Mouse (Mus musculus) midbrain, embryonic 13.5 days (tissue): ENCODE measurements around the gene Cnr1. TPM values are rescaled to one million over a fixed set of nuclear protein-coding genes. Genes with fewer than 3 reads are reported as not detected.

Experiments used
- ATAC-seq: fragments of 200-750 bp; cut with Nextera tagmentation; 2 replicates; pipeline ENCODE4 v1.8.0; 2017; ENCODE audit warnings: mild to moderate bottlenecking, moderate TSS enrichment, moderate library complexity
- H3K27ac ChIP-seq: fragments of 300-500 bp; sonication (generic); 2 replicates; pipeline ENCODE4 v1.5.1; 2015; ENCODE audit warnings: inconsistent platforms, mild to moderate bottlenecking, moderate library complexity
- H3K27me3 ChIP-seq: fragments of 300-500 bp; sonication (generic); 2 replicates; pipeline ENCODE4 v1.6.1; 2015; ENCODE audit warnings: mild to moderate bottlenecking, inconsistent platforms
- H3K36me3 ChIP-seq: fragments of 300-500 bp; sonication (generic); 2 replicates; pipeline ENCODE4 v1.6.1; 2015; ENCODE audit warnings: mild to moderate bottlenecking, inconsistent platforms
- H3K4me1 ChIP-seq: fragments of 300-500 bp; sonication (generic); replicated peaks from 2 replicates; pipeline ENCODE4 v1.6.1; 2015; ENCODE audit warnings: inconsistent platforms
- H3K4me2 ChIP-seq: fragments of 300-500 bp; sonication (generic); replicated peaks from 2 replicates; pipeline ENCODE4 v1.6.1; 2015; ENCODE audit warnings: moderate library complexity, mild to moderate bottlenecking, inconsistent platforms
- H3K4me3 ChIP-seq: fragments of 300-500 bp; sonication (generic); replicated peaks from 2 replicates; pipeline ENCODE4 v1.5.1; 2015; ENCODE audit warnings: mild to moderate bottlenecking, inconsistent platforms
- H3K9ac ChIP-seq: fragments of 300-500 bp; sonication (generic); replicated peaks from 2 replicates; pipeline ENCODE4 v1.6.1; 2015; ENCODE audit warnings: mild to moderate bottlenecking, inconsistent platforms
- H3K9me3 ChIP-seq: fragments of 300-500 bp; sonication (generic); 2 replicates; pipeline ENCODE4 v1.6.1; 2016; ENCODE audit warnings: mild to moderate bottlenecking, inconsistent platforms
- WGBS: fragments of 180-500 bp; shearing (Covaris S2); methylation state at CpG from one replicate; pipeline ENCODE4 v1.1.7; 2015; 5-methylcytosine and 5-hydroxymethylcytosine counted together
- polyA plus RNA-seq: library from polyadenylated mRNA; unstranded; fragments of >200 nt; fragmentation: Nextera tagmentation; extraction: Ambion mirVana; gene quantifications from 2 replicates; pipeline ENCODE4 v1.2.1, GENCODE M21; 2015

The Cnr1 gene
- polyA plus RNA-seq, 1 experiment from 2014 or later, result 47.1 TPM

DNA sequence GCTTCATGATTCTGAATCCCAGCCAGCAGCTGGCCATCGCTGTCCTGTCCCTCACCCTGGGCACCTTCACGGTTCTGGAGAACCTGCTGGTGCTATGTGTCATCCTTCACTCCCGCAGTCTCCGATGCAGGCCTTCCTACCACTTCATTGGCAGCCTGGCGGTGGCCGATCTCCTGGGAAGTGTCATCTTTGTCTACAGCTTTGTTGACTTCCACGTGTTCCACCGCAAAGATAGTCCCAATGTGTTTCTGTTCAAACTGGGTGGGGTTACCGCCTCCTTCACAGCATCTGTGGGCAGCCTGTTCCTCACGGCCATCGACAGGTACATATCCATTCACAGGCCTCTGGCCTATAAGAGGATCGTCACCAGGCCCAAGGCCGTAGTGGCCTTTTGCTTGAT, 19.5 kb downstream of the Cnr1 start:
- H3K4me2 ChIP-seq, result no peak overlapping the region
- H3K27me3 ChIP-seq, result no peaks in the 10 kb centered on the region
- H3K9me3 ChIP-seq, result no peaks in the 10 kb centered on the region
- WGBS, result 95% methylated on average over 13 of the region's 13 CpGs
- peaks cover 24% of the 10 kb centered on the region for H3K36me3 ChIP-seq
- no peak overlapping the region for H3K4me3 ChIP-seq
- no peak overlapping the region for H3K27ac ChIP-seq
- no peak for ATAC-seq
- H3K4me1 ChIP-seq, result peaks cover 7% of the 10 kb centered on the region
- no peak overlapping the region for H3K9ac ChIP-seq

DNA sequence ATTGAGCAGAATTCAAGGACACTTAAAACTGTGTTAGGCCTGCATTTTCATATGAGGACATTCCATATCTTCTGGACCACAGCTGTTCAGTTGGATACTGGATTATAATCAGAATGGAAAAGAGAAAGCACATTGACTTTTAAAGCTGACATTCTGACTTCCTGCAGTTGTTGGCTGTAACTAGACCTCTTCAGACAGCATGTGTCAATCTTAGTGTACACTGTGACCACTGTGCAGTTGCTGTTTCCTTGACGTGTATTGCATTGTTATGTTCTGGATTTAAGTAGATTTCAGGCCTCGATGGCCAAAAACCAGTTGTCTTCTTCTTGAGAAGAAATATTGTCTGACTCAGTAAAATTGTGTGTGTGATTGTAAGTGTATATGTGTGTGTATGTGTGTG, 21.3 kb downstream of the Cnr1 start:
- no peak for ATAC-seq

DNA sequence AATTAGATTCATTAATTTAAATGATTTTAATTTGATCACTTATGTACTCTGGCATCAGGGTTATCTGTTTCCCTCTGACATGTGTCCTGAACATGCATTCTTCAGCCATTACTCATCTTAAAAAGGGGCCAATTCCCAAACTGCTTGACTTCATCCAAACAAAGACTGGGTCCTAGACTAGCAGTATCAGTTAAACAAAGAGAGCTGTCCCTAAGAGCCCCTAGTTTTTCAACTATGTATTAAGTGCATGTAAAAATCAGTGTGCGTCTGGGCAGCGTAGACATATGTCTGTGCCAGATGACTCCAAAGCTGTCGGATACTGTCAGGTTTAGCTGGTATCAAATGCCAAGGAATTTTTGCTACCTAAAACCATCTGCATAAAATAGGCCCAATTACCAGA, 23.2 kb downstream of the Cnr1 start:
- Histone ChIP-seq H3K27ac (no peak overlapping the region), H3K4me1 (no peaks in the 10 kb centered on the region), H3K36me3 (peaks cover 21% of the 10 kb centered on the region), H3K9ac (no peak overlapping the region), H3K9me3 (no peaks in the 10 kb centered on the region), H3K4me2 (no peak overlapping the region), H3K4me3 (no peak overlapping the region), H3K27me3 (no peaks in the 10 kb centered on the region)
- 79% methylated on average over 3 of the region's 3 CpGs for WGBS
- ATAC-seq, result no peak

More for the DNA sequence above, 21.3 kb downstream of the Cnr1 start:
- no peak overlapping the region for H3K4me2 ChIP-seq
- H3K4me3 ChIP-seq, result no peak overlapping the region
- H3K4me1 ChIP-seq, result peaks cover 7% of the 10 kb centered on the region
- H3K27ac ChIP-seq, result no peak overlapping the region
- H3K27me3 ChIP-seq, result no peaks in the 10 kb centered on the region
- H3K36me3 ChIP-seq, result peaks cover 23% of the 10 kb centered on the region
- 92% methylated on average over 2 of the region's 2 CpGs for WGBS
- no peak overlapping the region for H3K9ac ChIP-seq
- H3K9me3 ChIP-seq, result no peaks in the 10 kb centered on the region

DNA sequence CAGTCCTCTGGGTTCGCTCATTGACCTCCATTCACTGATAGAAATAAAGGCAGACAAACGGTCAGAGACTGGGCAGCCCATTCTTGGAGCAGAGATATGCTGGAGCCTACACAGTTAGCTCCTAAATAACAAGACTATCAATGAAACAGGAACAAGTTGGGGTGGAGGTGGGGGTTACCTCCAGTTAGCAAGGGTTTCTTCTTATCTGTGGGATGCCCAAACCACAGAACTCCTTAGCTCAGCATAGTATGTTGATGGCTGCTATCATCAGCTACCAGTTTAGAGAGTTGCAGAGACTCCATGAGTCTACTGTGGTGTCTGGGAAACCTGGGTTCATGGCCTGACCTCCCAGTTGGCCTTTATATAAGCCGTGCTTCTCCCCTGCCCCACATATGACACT, 33.0 kb downstream of the Cnr1 start:
- 87% methylated on average over 3 of the region's 3 CpGs for WGBS
- Histone ChIP-seq H3K36me3 (no peaks in the 10 kb centered on the region), H3K4me2 (no peak overlapping the region), H3K9me3 (0 out of 2 replicates have a peak, but pooled peaks cover 6% of the 10 kb centered on the region), H3K27me3 (no peaks in the 10 kb centered on the region), H3K4me1 (no peaks in the 10 kb centered on the region), H3K4me3 (no peak overlapping the region), H3K9ac (no peak overlapping the region), H3K27ac (no peak overlapping the region)
- no peak for ATAC-seq

DNA sequence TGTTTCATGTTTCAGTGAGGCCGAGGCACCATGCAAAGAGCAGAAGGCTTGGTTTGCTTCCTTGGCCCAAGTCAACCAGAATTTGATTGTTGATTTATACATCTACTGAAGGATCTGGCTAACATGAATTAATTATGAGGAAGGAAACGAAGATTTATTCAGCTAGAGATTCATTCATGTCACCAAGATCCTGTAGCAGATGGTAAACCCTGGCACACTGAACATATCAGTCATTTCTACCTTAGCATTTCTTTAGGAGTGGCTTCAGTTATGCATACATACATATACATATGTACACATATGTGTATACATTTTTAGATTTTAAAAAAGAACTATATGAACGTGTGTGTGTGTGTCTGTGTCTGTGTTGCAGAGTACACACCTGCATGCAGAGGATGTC, 34.1 kb downstream of the Cnr1 start:
- Histone ChIP-seq H3K4me1 (no peaks in the 10 kb centered on the region), H3K36me3 (no peaks in the 10 kb centered on the region), H3K27ac (no peak overlapping the region), H3K27me3 (no peaks in the 10 kb centered on the region), H3K9me3 (0 out of 2 replicates have a peak, but pooled peaks cover 6% of the 10 kb centered on the region), H3K4me2 (no peak overlapping the region), H3K4me3 (no peak overlapping the region), H3K9ac (no peak overlapping the region)
- ATAC-seq, result no peak
- 79% methylated on average over 3 of the region's 3 CpGs for WGBS

DNA sequence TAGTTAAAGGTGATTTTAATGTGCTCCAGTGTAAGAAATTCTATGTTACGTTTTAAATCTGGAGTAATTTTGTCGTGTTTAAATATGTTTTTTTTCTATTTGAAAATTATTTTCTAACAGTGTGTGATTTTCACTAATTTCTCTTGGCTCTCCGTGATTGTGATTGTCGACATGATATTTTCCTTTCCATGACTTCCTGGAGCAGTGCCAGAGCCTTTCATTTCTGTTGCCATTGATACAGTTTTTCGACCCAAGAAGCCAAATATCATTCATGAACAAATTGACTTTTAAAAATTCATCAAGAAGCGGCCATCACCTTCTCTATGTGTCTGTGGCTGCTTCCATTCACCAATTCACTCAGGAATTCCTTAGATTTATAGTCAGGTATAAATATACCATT, 35.4 kb downstream of the Cnr1 start:
- no peak for ATAC-seq
- Histone ChIP-seq H3K4me1 (no peaks in the 10 kb centered on the region), H3K27me3 (no peaks in the 10 kb centered on the region), H3K4me2 (no peak overlapping the region), H3K9me3 (0 out of 2 replicates have a peak, but pooled peaks cover 6% of the 10 kb centered on the region), H3K9ac (no peak overlapping the region), H3K36me3 (no peaks in the 10 kb centered on the region), H3K27ac (no peak overlapping the region), H3K4me3 (no peak overlapping the region)
- WGBS, result 92% methylated on average over 6 of the region's 6 CpGs

DNA sequence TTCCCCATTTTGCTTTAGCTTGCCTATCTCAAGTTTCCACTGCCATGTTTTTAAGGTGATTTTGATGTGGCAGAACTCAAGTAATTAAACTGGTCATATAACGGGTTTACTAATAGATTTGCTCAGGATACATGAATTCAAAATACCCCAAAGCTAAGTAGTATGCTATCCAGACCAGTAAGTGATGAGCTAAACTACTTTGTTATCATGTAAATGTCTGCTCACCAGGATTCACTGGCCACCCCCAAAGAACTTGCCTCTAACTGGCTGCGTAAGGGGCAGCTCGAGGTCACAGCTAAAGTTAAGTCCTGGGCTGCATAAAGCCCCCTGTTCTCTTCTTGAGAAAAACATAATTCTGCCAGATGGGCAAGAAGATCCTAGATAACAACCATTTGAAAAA, 46.3 kb downstream of the Cnr1 start:
- Histone ChIP-seq H3K9ac (no peak overlapping the region), H3K27ac (no peak overlapping the region), H3K36me3 (no peaks in the 10 kb centered on the region), H3K27me3 (no peaks in the 10 kb centered on the region), H3K4me1 (0 out of 2 replicates have a peak, but pooled peaks cover 4% of the 10 kb centered on the region), H3K9me3 (no peaks in the 10 kb centered on the region), H3K4me3 (no peak overlapping the region), H3K4me2 (no peak overlapping the region)
- ATAC-seq, result no peak
- WGBS, result 74% methylated on average over 3 of the region's 3 CpGs

DNA sequence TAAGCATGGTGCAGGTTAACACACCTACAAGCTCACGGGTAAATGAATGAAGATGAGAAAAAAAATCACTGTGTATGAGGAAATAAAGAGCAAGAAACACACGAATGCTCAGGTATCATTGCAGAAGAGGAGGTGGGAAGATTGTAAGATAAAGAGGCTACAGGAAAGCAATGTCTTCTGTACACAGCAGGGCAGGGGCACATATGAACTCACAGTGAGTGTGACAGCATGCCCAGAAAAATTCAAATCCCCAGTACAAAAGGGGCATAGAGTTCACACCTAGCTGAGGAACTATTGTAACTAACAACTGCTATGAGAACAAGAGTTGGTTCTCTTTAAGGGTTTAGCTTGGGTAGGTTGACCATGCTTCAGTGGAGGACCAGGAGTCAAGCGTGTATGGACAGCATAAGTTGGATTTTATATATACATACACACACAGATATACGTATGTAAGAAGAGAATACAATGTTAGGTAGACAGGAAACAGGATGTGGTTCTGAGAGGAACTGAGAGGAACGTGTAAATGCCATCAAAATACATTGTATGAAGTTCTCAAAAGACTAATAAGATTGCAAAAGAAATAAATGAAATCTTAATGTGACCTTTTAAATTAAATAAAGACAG, 64.2 kb downstream of the Cnr1 start:
- 89% methylated on average over 5 of the region's 5 CpGs for WGBS
- Histone ChIP-seq H3K27ac (no peak overlapping the region), H3K4me2 (no peak overlapping the region), H3K9me3 (no peaks in the 10 kb centered on the region), H3K9ac (no peak overlapping the region), H3K4me1 (no peaks in the 10 kb centered on the region), H3K36me3 (no peaks in the 10 kb centered on the region), H3K27me3 (no peaks in the 10 kb centered on the region), H3K4me3 (no peak overlapping the region)
- no peak for ATAC-seq

DNA sequence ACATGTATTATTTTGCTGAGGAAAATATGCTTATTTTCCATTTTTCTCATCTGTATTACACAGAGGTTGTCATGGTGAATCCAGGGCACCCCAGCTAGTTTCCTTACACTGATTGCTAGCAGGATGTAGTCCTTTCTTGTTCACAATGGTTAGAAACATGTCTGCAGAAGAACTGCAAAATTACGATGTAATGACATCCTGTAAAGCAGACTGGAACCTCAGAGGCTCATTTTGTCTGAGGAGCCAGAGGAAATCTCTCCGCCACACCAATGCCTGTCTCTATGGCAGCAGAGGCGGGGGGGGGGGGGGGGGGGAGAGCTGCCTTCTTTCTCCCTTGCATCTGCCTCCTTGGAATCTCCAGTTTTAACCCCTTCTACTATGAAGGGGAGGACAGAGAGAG, 68.3 kb downstream of the Cnr1 start:
- no peak overlapping the region for H3K9ac ChIP-seq
- no peak for ATAC-seq
- H3K4me3 ChIP-seq, result no peak overlapping the region
- H3K4me1 ChIP-seq, result no peaks in the 10 kb centered on the region
- no peak overlapping the region for H3K4me2 ChIP-seq
- no peak overlapping the region for H3K27ac ChIP-seq
- no peaks in the 10 kb centered on the region for H3K27me3 ChIP-seq
- no peaks in the 10 kb centered on the region for H3K36me3 ChIP-seq
- WGBS, result 29% methylated on average over 3 of the region's 3 CpGs
- no peaks in the 10 kb centered on the region for H3K9me3 ChIP-seq

DNA sequence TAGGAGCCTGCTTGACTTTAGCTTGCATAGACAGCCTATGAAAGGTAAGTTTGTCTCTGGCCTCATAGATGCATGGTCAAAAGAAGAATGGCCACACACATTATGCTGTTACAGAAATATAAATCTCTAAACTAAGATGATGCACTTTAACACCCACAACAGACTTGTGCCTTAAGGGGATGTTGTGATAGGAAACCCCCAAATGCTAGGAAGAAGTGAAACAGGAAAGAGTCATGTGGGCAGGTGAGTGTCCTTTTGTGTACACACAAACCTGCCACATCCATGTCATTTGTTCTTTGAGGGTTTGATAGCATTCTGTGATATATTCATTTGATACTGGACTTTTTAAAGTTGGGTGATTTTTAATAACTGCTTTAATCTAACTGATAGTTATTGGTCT, 72.0 kb downstream of the Cnr1 start:
- no peaks in the 10 kb centered on the region for H3K27me3 ChIP-seq
- H3K4me2 ChIP-seq, result no peak overlapping the region
- no peaks in the 10 kb centered on the region for H3K4me1 ChIP-seq
- no peaks in the 10 kb centered on the region for H3K36me3 ChIP-seq
- no peak overlapping the region for H3K9ac ChIP-seq
- ATAC-seq, result no peak
- H3K27ac ChIP-seq, result no peak overlapping the region
- no peak overlapping the region for H3K4me3 ChIP-seq
- H3K9me3 ChIP-seq, result no peaks in the 10 kb centered on the region; the same call in 1 of the 2 replicates

Other genes starting within 250 kb of the Cnr1 start
- gene Spaca1, start 125.6 kb downstream of the Cnr1 start, polyA plus RNA-seq, result 1.1 and 1.5 TPM in 2 replicates